Mouse (Mus musculus) myocyte (in vitro differentiated cells): Measurements from ENCODE around the gene Tsga10.

ENCODE experiments used
- CEBPB ChIP-seq: IDR thresholded peaks from 2 replicates; pipeline ENCODE4 v1.6.1; 2011; ENCODE audit warnings: mild to moderate bottlenecking, moderate library complexity; ENCODE audit not compliant: poor library complexity, insufficient read depth, severe bottlenecking
- POLR2A ChIP-seq: IDR thresholded peaks from one replicate; pipeline ENCODE4 v1.6.1; 2011; ENCODE audit warnings: low read depth, mild to moderate bottlenecking, control low read depth, moderate library complexity; ENCODE audit not compliant: insufficient read length
- SRF ChIP-seq: IDR thresholded peaks from one replicate; pipeline ENCODE4 v1.6.1; 2011; ENCODE audit warnings: low read depth; ENCODE audit not compliant: control insufficient read depth, insufficient read length
- USF1 ChIP-seq: IDR thresholded peaks from one replicate; pipeline ENCODE4 v1.6.1; 2011; ENCODE audit warnings: low read depth, mild to moderate bottlenecking, control low read depth, moderate library complexity

DNA sequence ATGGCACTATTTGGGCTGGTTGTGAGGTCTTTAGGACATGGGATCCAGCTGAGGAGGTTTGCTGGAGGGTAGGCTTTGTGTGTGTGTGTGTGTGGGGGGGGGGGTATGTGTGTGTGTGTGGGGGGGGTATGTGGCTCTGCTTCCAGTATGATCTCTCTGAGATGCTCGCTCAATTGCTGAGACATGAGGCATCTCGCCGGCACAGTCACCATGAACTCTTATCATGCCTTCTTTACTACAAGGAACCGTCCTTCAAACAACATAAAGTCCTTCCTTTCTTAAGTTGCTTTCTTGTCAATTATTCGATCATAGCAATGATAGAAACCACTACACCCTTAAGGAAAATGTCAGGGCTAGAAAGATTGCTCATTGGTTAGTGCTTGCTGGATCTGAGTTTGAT, 155.1 kb downstream of the Tsga10 start:
- TF ChIP-seq CEBPB (no peak), SRF (no peak), POLR2A (no peak), USF1 (no peak)
